Mouse (Mus musculus) liver, embryonic 12.5 days (tissue): Measurements from ENCODE around the gene C1qtnf12. TPM values are rescaled to one million over a fixed set of nuclear protein-coding genes. Genes with fewer than 3 reads are reported as not detected.

Experiments
- ATAC-seq: fragments of 200-750 bp; cut with Nextera tagmentation; 2 replicates; pipeline ENCODE4 v1.8.0; 2017; ENCODE audit warnings: moderate number of reproducible peaks, mild to moderate bottlenecking, moderate library complexity
- H3K27ac ChIP-seq: fragments of 300-500 bp; sonication (generic); 2 replicates; pipeline ENCODE4 v1.5.1; 2016; ENCODE audit warnings: mild to moderate bottlenecking
- H3K27me3 ChIP-seq: fragments of 300-500 bp; sonication (generic); replicated peaks from 2 replicates; pipeline ENCODE4 v1.6.1; 2016; ENCODE audit warnings: mild to moderate bottlenecking, moderate library complexity
- H3K36me3 ChIP-seq: fragments of 300-500 bp; sonication (generic); 2 replicates; pipeline ENCODE4 v1.6.1; 2016; ENCODE audit warnings: mild to moderate bottlenecking, moderate library complexity
- H3K4me1 ChIP-seq: fragments of 300-500 bp; sonication (generic); 2 replicates; pipeline ENCODE4 v1.6.1; 2016
- H3K4me2 ChIP-seq: fragments of 300-500 bp; sonication (generic); 2 replicates; pipeline ENCODE4 v1.6.1; 2016; ENCODE audit warnings: mild to moderate bottlenecking, moderate library complexity
- H3K4me3 ChIP-seq: fragments of 300-500 bp; sonication (generic); 2 replicates; pipeline ENCODE4 v1.5.1; 2016; ENCODE audit warnings: mild to moderate bottlenecking, moderate library complexity
- H3K9ac ChIP-seq: fragments of 300-500 bp; sonication (generic); 2 replicates; pipeline ENCODE4 v1.6.1; 2016; ENCODE audit warnings: mild to moderate bottlenecking, moderate library complexity
- H3K9me3 ChIP-seq: fragments of 300-500 bp; sonication (generic); replicated peaks from 2 replicates; pipeline ENCODE4 v1.6.1; 2016; ENCODE audit warnings: mild to moderate bottlenecking, moderate library complexity
- WGBS: fragments of 180-500 bp; shearing (Covaris S2); methylation state at CpG from one replicate; pipeline ENCODE4 v1.1.7; 2016; ENCODE audit not compliant: insufficient replicate concordance; 5-methylcytosine and 5-hydroxymethylcytosine counted together
- polyA plus RNA-seq: library from polyadenylated mRNA; unstranded; fragments of >200 nt; fragmentation: Nextera tagmentation; extraction: Ambion mirVana; gene quantifications from 2 replicates; pipeline ENCODE4 v1.2.1, GENCODE M21; 2016

The C1qtnf12 gene
- polyA plus RNA-seq, 1 experiment from 2014 or later = 45.0 TPM

DNA sequence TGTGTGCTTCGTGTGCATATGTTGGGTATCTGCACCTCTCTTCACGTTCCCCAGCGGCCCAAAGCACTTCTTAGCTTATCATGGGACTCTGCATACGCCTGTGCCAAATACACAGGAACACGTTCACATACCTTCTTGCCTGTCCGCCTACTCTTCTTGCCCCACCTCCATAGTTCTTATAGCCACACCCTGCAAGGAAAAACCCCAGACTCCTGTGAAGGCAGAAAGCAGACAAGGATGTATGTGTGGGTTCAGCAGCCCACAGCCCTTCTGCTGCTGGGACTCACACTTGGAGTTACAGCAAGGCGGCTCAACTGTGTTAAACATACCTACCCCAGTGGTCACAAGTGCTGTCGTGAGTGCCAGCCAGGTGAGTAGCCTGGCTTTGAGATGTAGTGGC lies 51.5 kb downstream of the C1qtnf12 start, which contains the start of gene Tnfrsf4:
TSS of gene Tnfrsf4 (plus strand) at position 207 of the 400 bp plus-strand sequence.
- no peaks in the 10 kb centered on the region for H3K4me1 ChIP-seq
- no peak within 1 kb of the TSS for H3K27ac ChIP-seq
- no peak for ATAC-seq
- H3K36me3 ChIP-seq = peaks cover 68% of the 10 kb centered on the region
- no peaks in the 10 kb centered on the region for H3K9me3 ChIP-seq
- WGBS = 69% methylated on average over 8 of the region's 8 CpGs
- no peak within 1 kb of the TSS for H3K4me3 ChIP-seq
- H3K4me2 ChIP-seq = no peak within 1 kb of the TSS
- H3K27me3 ChIP-seq = no peaks in the 10 kb centered on the region
- H3K9ac ChIP-seq = no peak within 1 kb of the TSS

- Histone ChIP-seq H3K9ac (no peak overlapping the region), H3K4me1 (no peaks in the 10 kb centered on the region), H3K9me3 (no peaks in the 10 kb centered on the region), H3K36me3 (peaks cover 60% of the 10 kb centered on the region), H3K27me3 (no peaks in the 10 kb centered on the region), H3K27ac (no peak overlapping the region), H3K4me3 (no peak overlapping the region), H3K4me2 (no peak overlapping the region)
- ATAC-seq = no peak
- WGBS = 85% methylated on average over 2 of the region's 2 CpGs
Observed at GRCm38 (mm10) chr4:156014436-156014835, 52.3 kb downstream of the C1qtnf12 start.

Other genes with a start within 250 kb of the C1qtnf12 start
- 0.17 and 0.24 TPM in 2 replicates for gene Tmem240, start 227.5 kb upstream of the C1qtnf12 start, polyA plus RNA-seq
- 101 and 110 TPM in 2 replicates for gene Atad3a, start 201.2 kb upstream of the C1qtnf12 start, polyA plus RNA-seq
- 0.49 and 0.73 TPM in 2 replicates for gene Vwa1, start 187.6 kb upstream of the C1qtnf12 start, polyA plus RNA-seq
- gene Tmem88b, start 176.4 kb upstream of the C1qtnf12 start, polyA plus RNA-seq = 0.32 TPM in 2 replicates
- gene Ankrd65, start 171.9 kb upstream of the C1qtnf12 start, polyA plus RNA-seq = not detected in 2 replicates
- gene Mrpl20, start 159.4 kb upstream of the C1qtnf12 start, polyA plus RNA-seq = 223 and 228 TPM in 2 replicates
- gene Ccnl2, start 149.8 kb upstream of the C1qtnf12 start, polyA plus RNA-seq = 98.8 and 101 TPM in 2 replicates
- 146 and 153 TPM in 2 replicates for gene Aurkaip1, start 131.0 kb upstream of the C1qtnf12 start, polyA plus RNA-seq
- gene Mxra8, start 122.6 kb upstream of the C1qtnf12 start, polyA plus RNA-seq = 8.1 and 9.2 TPM in 2 replicates
- 10.7 and 12.1 TPM in 2 replicates for gene Dvl1, start 114.9 kb upstream of the C1qtnf12 start, polyA plus RNA-seq
- 0.07 and 0.11 TPM in 2 replicates for gene Tas1r3, start 99.0 kb upstream of the C1qtnf12 start, polyA plus RNA-seq
- 10.3 and 10.8 TPM in 2 replicates for gene Cptp, start 92.9 kb upstream of the C1qtnf12 start, polyA plus RNA-seq
- 50.0 and 51.4 TPM in 2 replicates for gene Ints11, start 92.8 kb upstream of the C1qtnf12 start, polyA plus RNA-seq
- gene Pusl1, start 70.5 kb upstream of the C1qtnf12 start, polyA plus RNA-seq = 32.7 and 33.6 TPM in 2 replicates
- gene Acap3, start 70.5 kb upstream of the C1qtnf12 start, polyA plus RNA-seq = 13.4 and 13.6 TPM in 2 replicates
- gene Ube2j2, start 18.5 kb upstream of the C1qtnf12 start, polyA plus RNA-seq = 106 and 111 TPM in 2 replicates
- gene B3galt6, start 30.3 kb downstream of the C1qtnf12 start, polyA plus RNA-seq = 8.2 and 8.7 TPM in 2 replicates
- 93.4 and 93.9 TPM in 2 replicates for gene Sdf4, start 30.6 kb downstream of the C1qtnf12 start, polyA plus RNA-seq
- gene Tnfrsf4, start 51.5 kb downstream of the C1qtnf12 start, polyA plus RNA-seq = 0.39 and 0.60 TPM in 2 replicates
- gene Tnfrsf18, start 63.8 kb downstream of the C1qtnf12 start, polyA plus RNA-seq = 0.77 and 0.99 TPM in 2 replicates
- gene Ttll10, start 97.1 kb downstream of the C1qtnf12 start, polyA plus RNA-seq = 0.07 and 0.15 TPM in 2 replicates
- 19.6 and 20.3 TPM in 2 replicates for gene 9430015G10Rik, start 147.7 kb downstream of the C1qtnf12 start, polyA plus RNA-seq
- 0.06 and 0.19 TPM in 2 replicates for gene Rnf223, start 168.2 kb downstream of the C1qtnf12 start, polyA plus RNA-seq
- 16.1 and 17.8 TPM in 2 replicates for gene Agrn, start 235.2 kb downstream of the C1qtnf12 start, polyA plus RNA-seq
- gene Isg15, start 238.5 kb downstream of the C1qtnf12 start, polyA plus RNA-seq = 2.6 and 3.2 TPM in 2 replicates
- 1.3 and 1.4 TPM in 2 replicates for gene AW011738, start 241.0 kb downstream of the C1qtnf12 start, polyA plus RNA-seq